Mouse (Mus musculus) testis, postnatal 14 days (tissue): ENCODE data around the gene Htatip2.

Source experiments
- DNase-seq: peaks from one replicate; pipeline ENCODE4 v3.0.0; 2021; ENCODE audit warnings: low spot score

Htatip2 gene

DNA sequence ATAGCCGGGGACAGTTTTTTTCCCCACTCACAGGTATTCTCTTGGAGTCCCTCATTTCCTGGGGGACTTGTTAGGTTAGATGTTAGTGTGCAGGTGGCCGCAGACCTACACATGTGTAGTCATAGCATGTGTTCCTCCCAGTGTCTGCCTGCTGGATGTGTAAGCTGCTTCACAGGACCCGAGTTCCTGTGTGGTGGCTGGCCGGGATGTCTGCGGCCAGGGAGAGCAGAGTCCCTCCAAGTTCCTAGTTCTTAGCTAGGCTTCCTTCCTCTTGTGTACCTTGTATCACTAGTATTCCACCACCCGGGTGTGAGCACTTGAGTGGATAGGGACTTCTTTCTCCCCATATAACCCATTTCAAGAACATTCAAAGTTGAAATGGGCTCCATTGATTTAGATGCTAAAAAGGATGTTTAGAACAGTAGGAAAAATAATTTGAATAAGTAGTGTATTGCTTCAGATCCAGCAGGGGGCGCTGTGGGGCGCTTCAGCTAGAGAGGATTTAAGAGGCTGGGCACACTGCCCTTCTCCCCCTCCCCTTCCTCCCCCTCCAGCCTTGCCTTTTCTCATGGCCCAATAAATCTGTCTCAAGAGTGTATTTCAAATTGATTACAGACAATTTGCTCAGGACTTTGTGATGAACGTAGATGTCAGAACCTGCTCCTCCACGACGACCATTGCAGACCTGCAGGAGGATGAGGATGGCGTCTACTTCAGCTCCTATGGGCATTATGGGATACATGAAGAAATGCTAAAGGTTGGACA lies 27.9 kb downstream of the Htatip2 start:
- DNase-seq = no peak

DNA sequence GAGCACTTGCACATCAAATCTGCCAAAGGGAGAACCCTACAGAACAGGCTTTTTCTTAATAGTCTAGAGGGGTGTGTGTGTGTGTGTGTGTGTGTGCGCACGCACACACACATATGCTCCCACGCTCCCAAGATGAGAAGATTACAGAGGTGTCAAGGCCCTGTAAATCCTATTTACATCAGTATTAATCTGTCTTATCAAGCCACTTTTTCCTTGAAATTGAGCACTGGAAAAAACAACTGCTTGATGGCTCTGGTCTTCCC lies 28.4 kb downstream of the Htatip2 start:
- no peak for DNase-seq

DNA sequence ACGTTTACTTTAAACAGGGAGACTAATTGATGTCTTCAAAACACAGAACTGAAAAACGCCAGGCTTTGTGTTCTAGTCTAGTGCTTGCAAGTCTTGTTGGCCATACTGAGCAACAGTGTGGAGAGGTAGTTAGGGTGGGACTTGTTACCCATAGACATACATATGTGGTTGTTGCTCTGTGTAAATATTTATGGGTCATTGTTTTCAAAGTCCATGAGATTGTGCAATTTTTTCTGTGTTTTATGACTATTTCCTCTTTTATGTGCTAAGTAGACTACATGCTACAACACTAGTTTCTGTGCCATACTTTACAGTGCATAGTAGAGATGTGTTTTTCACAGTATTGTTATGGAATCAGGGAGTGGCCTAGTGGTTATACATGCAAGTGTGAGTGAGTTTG lies 35.4 kb downstream of the Htatip2 start:
- DNase-seq = no peak

DNA sequence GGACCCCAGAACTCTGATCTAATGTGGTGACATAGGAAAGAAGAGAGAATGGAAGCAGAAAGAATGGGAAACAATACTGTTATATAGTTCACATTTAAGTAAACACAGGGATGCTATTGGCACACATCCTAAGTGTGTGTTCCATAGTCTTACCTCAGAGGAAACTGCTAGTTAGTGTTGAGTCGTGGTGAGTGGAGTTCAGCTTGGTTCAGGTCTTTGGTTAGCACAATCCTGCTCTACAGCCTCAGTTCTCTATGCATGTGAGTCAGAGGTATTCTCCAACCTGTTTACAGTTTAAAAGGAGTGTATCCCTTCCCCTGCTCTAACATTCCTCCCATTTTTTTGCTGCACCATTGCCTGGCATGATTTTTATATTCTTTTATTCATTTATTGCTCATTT lies 38.3 kb downstream of the Htatip2 start:
- DNase-seq = no peak

DNA sequence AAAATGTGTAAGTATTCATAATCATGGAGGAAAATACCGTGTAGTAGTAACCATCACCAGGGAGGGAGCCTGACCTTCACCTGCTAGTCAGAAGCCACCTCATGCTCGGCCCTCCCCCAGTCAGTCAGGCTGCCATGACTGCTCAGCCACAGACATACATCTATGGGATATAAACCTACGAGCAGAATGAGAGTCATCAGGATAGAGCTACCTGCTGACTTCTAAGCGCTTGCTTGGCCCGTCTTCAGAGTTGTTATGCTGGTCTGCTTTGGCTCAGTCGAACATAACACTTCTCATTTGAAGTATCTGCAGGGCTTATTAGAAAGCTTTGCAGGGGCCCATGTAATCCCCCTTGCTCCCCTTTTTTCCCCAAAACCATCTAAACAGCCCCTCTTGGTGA lies 44.6 kb downstream of the Htatip2 start:
- no peak for DNase-seq

DNA sequence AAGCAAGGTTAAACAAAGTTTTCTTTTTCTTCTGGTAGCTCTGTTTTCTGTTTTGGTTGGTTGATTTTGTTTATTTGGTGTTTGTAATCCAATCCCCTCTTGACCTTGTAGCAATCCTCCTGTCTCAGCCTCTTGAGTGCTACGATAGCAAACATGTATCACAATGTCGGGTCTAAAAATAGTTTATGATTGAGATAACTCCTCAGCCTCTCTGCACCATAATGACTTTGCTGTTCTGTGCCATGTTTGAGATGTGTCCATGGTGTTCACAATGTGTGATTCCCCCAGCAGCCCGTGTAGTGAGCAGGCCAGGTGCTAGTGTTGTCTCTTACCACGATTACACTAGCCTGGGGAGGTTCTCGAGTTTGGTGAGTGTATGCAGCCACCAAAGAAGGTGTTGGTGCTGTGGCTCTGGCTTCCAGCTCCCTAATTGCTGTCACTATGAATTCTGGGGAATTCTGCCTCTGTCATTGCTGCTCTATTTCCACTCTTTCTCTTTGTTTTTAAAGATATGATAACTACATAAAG lies 45.8 kb downstream of the Htatip2 start:
- no peak for DNase-seq

DNA sequence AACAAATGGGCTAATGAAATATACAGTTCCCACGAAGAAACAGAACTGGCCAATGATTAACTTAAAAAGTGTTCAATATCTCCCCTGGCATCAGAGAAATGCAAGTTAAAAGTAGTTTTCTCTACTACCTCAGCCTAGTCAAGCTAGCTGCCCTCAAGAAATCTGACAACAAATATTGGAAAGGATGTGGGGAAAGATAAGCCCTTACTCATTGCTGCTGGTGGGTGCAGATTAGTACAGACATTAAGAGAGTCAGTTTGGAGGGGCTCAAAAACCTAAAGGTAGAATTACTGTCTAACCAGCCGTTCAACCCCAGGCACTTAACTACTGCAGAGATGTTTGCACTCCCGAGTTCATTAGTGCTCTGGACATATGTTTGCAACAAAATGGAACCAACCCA lies 46.7 kb downstream of the Htatip2 start:
- no peak for DNase-seq

DNA sequence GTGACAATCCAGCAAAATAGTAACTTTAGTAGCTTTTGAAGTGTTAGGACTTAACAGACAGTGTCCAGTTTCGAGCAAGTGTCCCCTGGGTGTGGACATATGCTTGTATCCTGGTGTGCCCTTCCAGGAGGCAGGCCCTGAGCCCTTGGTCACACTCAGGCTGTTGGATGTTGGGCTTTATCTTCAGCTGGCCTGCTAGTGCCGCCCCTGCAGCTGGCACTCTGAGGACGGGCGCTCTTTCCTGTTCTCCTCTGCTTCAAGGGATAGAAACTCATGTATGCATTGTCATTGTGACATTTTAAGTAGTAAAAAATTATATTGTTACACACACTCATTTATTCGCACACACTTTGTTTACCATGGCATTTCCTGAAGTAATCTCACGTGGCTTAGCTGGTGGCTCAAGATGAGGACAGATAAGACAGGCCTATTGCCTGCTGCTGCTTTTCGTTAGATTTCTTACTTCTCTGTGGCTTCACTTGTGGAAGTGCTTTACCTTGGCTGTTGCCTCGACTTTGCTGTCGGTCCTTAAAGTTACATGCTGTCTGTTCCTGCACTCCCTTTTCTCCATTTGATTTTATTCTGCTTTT lies 48.3 kb downstream of the Htatip2 start:
- no peak for DNase-seq

DNA sequence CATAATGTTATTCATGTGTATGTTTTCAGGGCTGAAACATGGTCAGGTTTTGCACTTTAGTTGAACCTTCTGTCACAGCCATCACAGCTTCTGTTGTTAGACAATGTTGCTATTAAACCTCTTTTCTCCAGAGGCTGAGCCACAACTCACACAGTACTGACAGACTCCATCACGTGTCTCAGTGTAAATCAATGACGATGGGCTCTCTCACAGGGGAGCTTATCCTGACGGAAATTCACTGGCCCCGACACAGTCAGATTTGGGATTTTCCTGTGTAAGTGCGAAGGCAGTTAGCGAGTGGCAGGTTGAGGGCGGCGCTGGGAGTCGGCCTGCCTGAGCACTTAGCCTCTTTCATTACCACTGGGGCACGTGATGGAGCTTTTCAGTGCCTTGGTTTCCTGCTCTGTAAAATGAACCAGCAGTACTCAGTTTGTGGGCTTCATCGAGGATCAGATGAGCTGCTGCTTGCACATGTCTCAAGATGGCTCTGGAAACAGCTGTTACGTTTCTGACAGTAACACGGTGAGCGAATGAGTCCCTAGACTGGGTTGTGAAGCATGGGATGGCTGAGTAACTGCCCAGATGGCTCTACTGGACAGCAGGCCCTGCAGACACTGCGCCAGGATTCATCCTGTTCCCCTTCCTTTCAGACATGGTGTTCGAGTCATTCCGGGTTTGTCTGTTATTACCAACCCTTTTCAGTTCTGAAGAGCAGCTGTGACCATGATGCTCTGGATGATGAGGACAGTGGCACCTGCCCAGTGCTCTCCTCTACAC lies 49.1 kb downstream of the Htatip2 start:
- DNase-seq = no peak

DNA sequence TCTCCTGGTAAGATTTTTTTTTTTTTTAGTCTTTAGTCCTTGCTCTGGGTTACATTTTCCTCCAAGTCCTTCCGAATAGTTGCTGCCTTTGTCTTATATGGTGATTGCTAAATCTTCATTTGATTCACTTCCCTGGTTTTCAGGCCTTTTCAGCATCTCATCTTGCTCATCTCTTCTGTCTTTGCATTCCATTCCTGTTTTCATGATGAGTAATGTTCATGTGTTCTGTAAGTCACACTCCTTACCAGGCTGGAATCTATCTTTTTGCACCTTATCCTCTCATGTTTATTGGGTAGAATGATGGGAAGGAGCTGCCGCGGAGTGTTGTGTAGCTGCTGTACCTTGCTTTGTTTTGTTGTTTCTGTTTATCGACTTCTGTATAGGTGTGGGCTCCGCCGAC lies 50.2 kb downstream of the Htatip2 start:
- DNase-seq = no peak

DNA sequence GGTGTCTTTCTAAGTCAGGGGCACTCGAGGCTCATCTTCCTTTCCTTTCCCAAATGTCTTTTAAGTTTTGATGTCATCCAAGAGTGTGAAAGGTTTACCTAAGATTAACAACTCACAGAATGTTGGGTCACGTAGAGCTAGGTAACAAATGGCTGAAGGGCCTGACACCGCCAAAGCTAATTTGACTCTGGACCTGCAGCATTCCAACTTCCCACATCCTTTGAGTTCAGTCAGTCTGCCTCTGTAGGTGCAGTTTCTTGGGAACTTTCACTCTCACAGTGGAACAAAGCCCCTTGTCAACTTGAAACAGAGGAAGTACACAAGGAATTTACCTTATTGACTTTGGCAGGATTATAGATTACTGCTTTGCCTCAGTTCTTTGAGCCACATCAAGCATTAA lies 50.6 kb downstream of the Htatip2 start:
- DNase-seq = no peak

DNA sequence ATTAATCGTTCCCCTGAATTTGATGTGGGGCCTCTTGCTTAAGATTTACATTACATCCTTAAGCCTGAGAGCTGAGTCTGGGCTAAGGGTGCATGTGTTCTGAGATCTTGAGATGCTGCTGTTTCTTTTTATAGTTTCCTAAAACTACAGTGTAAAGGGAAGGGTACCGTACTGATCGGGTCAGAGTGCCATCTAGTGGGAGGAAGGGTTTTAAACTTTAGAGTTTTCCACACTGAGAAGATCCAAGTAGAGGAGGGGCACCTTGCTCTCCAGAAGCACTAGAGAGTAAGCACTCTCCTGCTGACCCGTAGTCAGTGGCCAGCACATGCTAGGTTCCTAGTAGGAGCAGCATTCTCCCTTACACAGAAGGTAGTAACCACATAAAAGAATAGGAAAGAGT lies 52.4 kb downstream of the Htatip2 start:
- DNase-seq = no peak

DNA sequence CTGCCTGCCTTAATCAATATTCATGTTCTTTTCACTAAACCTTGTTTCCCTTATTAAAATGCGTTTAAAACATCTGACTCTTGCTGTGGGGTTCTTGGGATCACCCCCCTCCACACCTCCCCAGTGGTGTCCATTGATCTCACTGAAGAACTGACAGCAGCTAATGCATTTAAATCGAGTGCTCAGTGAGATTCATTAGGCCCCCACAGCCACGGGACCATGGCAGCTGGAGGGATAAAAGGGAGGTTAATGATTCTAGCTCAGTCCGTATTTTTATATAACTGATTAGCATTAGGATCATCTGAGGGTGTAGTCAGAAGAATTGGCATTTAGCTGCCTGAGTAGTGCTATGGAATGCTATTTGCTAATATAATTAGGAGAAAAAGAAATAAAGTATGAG lies 60.5 kb downstream of the Htatip2 start:
- DNase-seq = no peak

DNA sequence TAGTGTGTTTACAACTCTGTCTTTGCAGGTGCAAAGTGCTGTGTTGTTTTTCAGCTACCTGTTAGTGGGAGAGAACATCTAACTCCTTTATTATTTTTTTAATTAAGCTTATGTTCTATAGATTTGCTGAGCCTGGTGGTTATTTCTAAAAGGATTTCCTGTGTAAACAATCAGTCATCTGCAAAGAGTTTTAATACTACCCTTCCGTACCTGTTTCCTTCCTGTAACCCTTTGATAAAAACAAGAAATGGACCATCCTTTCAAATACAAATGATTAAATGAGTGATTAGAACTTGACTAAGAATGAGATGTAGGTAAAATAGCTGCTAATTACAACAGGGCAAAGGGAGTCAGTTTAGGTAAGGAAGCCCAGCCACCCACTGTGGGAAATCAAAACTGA lies 62.5 kb downstream of the Htatip2 start:
- no peak for DNase-seq

DNA sequence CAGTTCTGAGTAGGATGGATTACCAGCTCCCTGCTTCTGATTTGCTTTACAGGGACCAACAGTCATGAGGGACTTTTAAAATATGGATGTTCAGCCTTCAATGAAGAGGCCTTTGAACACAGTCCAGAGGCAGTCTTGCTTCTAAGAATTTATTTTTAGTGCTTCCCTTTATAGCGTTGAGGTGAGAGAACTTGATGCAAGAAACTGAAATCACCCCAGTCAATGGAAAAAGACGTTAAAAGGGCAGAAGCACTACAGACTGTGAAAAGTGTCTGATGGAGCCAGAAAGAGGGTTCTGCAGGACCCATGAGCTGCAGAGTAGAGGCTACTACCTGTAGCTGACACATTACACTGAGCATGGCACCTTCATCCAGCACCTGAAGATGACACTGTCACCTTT lies 63.1 kb downstream of the Htatip2 start:
- DNase-seq = no peak
